Mouse (Mus musculus): Measurements from ENCODE around the gene Tmem109. TPM values are rescaled to one million over a fixed set of nuclear protein-coding genes. Genes with fewer than 3 reads are reported as not detected.

Tmem109 gene
- polyA plus RNA-seq, 1 experiment from 2014 or later = 46.2 TPM

DNA sequence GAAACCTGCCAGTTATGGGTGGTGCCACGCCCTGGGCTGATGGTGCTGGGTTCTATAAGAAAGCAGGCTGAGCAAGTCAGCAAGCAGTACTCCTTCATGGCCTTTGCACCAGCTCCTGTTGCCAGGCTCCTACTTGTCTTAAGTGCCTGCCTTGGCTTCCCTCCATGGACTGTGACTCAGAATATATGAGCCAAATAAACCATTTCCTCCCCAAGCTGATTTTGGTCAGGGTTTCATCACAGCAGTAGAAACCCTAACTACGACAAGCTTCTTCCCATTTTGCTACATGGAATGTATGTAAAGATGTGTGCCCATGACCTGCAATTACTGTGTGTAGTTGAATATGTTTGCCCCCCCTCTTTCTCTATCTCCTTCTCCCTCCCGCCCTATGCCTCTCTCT is 48.2 kb downstream of the Tmem109 start:
- WGBS = 78% methylated on average over 3 of the region's 3 CpGs
- Histone ChIP-seq H3K9me3 (no peaks in the 10 kb centered on the region), H3K27ac (replicated peaks) (no peak overlapping the region), H3K4me1 (replicated peaks) (no peaks in the 10 kb centered on the region), H3K9ac (no peak overlapping the region), H3K36me3 (no peaks in the 10 kb centered on the region), H3K4me2 (no peak overlapping the region), H3K27me3 (no peaks in the 10 kb centered on the region), H3K4me3 (no peak overlapping the region)
- no peak for ATAC-seq (ENCODE audit: low FRiP score, low read depth)

DNA sequence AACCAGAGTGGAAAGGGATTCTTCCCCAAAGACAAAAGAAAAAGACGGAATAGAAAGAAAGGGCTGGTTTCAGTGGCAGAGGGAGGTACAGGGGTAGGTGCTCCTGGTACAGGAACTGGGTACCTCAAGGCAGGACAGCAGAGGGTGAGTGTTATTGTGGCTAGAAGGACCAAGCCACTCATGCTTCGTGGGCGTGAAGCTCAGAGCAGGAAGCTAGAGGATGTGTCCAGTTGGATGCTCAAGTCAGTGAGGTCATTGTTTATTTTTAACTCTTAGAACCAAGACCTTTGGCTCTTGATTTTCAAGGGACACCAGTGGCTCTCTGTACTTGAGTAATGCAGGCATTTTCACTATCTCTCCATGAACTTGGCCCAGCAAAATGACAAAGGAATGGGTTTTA is 49.8 kb downstream of the Tmem109 start:
- ATAC-seq (ENCODE audit: low FRiP score, low read depth) = no peak
- no peak overlapping the region for H3K4me2 ChIP-seq
- H3K27me3 ChIP-seq = no peaks in the 10 kb centered on the region
- no peaks in the 10 kb centered on the region for H3K36me3 ChIP-seq
- H3K9me3 ChIP-seq = no peaks in the 10 kb centered on the region
- WGBS = 79% methylated on average over 3 of the region's 3 CpGs
- no peak overlapping the region for H3K4me3 ChIP-seq
- no peaks in the 10 kb centered on the region for H3K4me1 ChIP-seq (replicated peaks)
- no peak overlapping the region for H3K9ac ChIP-seq
- no peak overlapping the region for H3K27ac ChIP-seq (replicated peaks)

DNA sequence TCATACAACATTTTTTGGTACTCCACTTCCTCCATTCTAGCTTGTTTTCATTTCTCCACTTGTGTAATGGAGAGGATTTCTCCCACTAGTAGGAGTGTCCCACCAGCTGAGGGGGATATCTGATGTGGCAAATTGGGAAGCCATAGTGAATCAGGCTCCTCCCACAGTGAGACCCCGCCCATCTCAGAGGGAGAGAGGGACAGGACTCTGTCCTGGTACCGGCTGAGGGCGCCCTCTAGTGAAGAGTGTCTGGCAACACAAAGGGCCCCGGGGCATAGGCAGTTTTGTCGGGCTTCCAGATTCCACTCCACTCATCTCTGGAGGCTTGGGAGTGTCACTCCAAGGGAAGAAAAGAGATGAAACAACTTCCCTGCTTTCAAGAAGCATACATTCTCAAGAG is 50.4 kb downstream of the Tmem109 start:
- H3K27me3 ChIP-seq = no peaks in the 10 kb centered on the region
- no peak for ATAC-seq (ENCODE audit: low FRiP score, low read depth)
- H3K9me3 ChIP-seq = no peaks in the 10 kb centered on the region
- 12% methylated on average over 5 of the region's 5 CpGs for WGBS
- no peaks in the 10 kb centered on the region for H3K36me3 ChIP-seq
- no peak overlapping the region for H3K4me3 ChIP-seq
- no peak overlapping the region for H3K27ac ChIP-seq (replicated peaks)
- no peak overlapping the region for H3K9ac ChIP-seq
- no peak overlapping the region for H3K4me2 ChIP-seq
- H3K4me1 ChIP-seq (replicated peaks) = no peaks in the 10 kb centered on the region

DNA sequence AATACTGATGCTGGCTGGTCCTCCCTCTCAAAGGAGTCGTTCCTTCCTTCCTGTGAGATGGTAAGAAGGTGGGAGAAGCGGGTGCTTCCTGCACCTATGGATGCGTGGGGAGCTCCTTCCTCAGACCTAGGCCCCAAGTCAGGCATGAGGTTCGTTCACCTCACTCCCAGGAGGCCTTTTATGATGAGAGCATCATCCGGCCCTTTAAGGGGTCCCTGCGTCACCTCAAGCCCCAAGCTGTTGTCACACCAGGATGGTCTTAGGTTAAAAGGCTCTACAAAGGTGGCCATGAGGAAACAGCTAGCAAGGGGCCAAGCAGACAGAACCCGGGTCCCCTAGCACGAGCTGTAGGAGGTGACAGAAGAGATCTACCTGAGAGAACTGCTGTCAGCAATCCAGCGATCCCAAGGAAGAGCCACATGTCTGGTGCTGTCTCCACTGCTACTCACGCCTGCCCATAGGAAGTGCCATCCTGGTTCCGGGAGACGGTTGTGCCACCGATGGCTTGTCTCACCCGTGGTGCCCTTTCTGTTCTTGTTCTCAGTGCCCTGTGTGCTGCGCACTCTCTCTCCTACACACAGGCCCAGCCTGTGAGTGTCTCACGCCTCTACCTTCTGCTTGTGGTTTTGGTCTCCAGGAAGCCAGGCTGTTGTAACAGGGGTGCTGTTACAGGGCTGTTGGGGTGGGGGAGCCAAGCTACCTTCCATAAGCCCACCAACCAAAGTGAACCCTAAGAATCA is 52.2 kb downstream of the Tmem109 start, which contains the start of gene Cd6:
TSS of gene Cd6 (minus strand) at position 623 of the 740 bp plus-strand sequence.
- 89% methylated on average over 16 of the region's 16 CpGs for WGBS

DNA sequence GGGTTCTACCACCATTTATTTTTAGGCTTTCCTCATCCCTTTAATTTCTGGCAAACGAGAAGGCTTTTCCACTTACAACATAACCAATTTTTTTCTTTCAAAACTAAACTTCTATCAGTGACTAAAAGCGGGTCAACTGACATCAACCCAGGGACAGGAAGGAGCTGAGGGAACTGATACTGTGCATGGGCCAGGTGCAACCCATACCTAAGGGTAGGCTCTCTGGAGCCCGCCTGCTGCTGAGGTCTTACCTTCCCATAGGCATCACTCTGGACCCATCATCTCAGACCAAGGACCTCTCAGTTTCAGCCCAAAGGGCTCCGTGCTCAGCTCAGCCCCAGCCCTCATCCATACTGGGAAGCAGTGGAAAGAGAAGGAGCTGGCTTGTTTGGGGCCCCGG is 53.5 kb downstream of the Tmem109 start:
- WGBS = 95% methylated on average over 5 of the region's 5 CpGs
- no peak overlapping the region for H3K4me3 ChIP-seq
- H3K4me2 ChIP-seq = no peak overlapping the region
- ATAC-seq (ENCODE audit: low FRiP score, low read depth) = no peak
- no peaks in the 10 kb centered on the region for H3K4me1 ChIP-seq (replicated peaks)
- no peaks in the 10 kb centered on the region for H3K9me3 ChIP-seq
- H3K9ac ChIP-seq = no peak overlapping the region
- H3K36me3 ChIP-seq = no peaks in the 10 kb centered on the region
- no peaks in the 10 kb centered on the region for H3K27me3 ChIP-seq
- H3K27ac ChIP-seq (replicated peaks) = no peak overlapping the region

More for the DNA sequence above, 52.2 kb downstream of the Tmem109 start, which contains the start of gene Cd6:
- Histone ChIP-seq H3K27ac (replicated peaks) (no peak within 1 kb of the TSS), H3K9ac (no peak within 1 kb of the TSS), H3K4me2 (no peak within 1 kb of the TSS), H3K4me3 (no peak within 1 kb of the TSS), H3K9me3 (no peaks in the 10 kb centered on the region), H3K4me1 (replicated peaks) (no peaks in the 10 kb centered on the region), H3K27me3 (no peaks in the 10 kb centered on the region), H3K36me3 (no peaks in the 10 kb centered on the region)
- ATAC-seq (ENCODE audit: low FRiP score, low read depth) = no peak

DNA sequence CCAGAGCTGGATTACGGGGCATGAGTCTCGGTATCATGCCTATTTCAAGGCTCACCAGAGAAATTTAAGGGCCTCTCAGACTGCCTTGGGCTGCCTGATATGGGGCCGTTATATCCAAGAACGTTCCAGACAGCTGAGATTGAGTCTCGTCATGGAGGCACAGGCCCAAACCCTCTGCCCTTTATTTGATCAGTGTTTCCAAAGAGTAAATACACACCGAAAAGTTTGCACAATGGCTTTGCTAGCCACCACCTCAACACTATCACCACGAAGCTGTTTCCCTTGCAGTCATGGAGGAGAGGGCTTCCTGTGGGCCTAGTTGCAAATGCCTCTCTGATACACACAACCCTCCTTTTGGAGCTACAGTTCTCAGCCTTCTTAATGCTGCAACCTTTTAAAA is 57.7 kb downstream of the Tmem109 start:
- Histone ChIP-seq H3K27ac (replicated peaks) (no peak overlapping the region), H3K27me3 (no peaks in the 10 kb centered on the region), H3K9me3 (no peaks in the 10 kb centered on the region), H3K36me3 (no peaks in the 10 kb centered on the region), H3K4me2 (no peak overlapping the region), H3K9ac (no peak overlapping the region), H3K4me1 (replicated peaks) (no peaks in the 10 kb centered on the region), H3K4me3 (no peak overlapping the region)
- no peak for ATAC-seq (ENCODE audit: low FRiP score, low read depth)
- WGBS = 91% methylated on average over 7 of the region's 7 CpGs

DNA sequence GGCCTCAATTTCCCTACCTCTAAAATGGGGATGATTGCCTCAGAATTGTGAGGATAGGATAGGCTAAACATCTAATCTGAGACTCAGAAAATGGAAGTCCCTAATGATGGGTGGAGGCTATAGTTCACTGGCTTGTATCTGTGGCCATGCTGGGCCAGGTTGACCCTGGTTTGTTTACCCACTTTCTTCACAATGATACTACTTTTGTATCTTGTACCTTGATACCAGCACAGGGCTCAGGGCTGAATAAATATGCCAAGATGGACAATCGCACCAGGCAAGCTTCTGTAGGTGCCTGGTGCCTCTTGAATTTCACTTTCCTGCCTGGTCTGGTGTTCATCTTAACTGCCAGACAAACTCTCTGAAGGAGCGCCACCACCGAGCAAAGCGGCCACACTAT is 59.3 kb downstream of the Tmem109 start:
- ATAC-seq (ENCODE audit: low FRiP score, low read depth) = no peak
- H3K36me3 ChIP-seq = no peaks in the 10 kb centered on the region
- no peak overlapping the region for H3K27ac ChIP-seq (replicated peaks)
- H3K27me3 ChIP-seq = no peaks in the 10 kb centered on the region
- no peaks in the 10 kb centered on the region for H3K4me1 ChIP-seq (replicated peaks)
- no peaks in the 10 kb centered on the region for H3K9me3 ChIP-seq
- 99% methylated on average over 4 of the region's 4 CpGs for WGBS
- H3K4me2 ChIP-seq = no peak overlapping the region
- no peak overlapping the region for H3K9ac ChIP-seq
- no peak overlapping the region for H3K4me3 ChIP-seq

DNA sequence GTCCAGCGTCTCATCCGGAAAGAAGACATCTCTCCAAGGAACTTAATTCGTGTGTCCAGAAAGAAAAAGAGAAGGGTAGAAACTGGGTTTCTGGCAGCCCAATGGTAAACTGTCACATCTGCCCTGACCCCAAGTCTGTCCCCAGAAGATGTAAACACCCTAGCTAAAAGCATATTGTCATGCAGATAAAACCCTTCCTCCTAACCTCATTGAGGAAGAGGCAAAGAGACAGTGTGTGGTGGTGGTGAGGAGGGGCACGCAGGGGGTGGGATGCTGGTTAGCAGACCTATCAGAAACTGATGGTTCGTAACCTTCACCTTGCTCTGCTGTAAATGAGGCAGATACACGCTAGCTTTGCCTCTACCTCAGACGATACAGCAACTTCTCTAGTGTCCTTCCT is 60.5 kb downstream of the Tmem109 start:
- Histone ChIP-seq H3K27ac (replicated peaks) (no peak overlapping the region), H3K4me1 (replicated peaks) (no peaks in the 10 kb centered on the region), H3K9ac (no peak overlapping the region), H3K27me3 (no peaks in the 10 kb centered on the region), H3K36me3 (no peaks in the 10 kb centered on the region), H3K9me3 (no peaks in the 10 kb centered on the region), H3K4me3 (no peak overlapping the region), H3K4me2 (no peak overlapping the region)
- no peak for ATAC-seq (ENCODE audit: low FRiP score, low read depth)
- WGBS = 39% methylated on average over 7 of the region's 7 CpGs

Other genes with a start within 250 kb of the Tmem109 start
- gene Vwce, start 247.8 kb downstream of the Tmem109 start, polyA plus RNA-seq (2015; fragmentation: Nextera tagmentation; extraction: Ambion mirVana) = 0.94 and 1.3 TPM in 2 replicates
- not detected in 2 replicates for gene Pga5, start 203.9 kb downstream of the Tmem109 start, polyA plus RNA-seq (2015; fragmentation: Nextera tagmentation; extraction: Ambion mirVana)
- 28.8 and 31.8 TPM in 2 replicates for gene Vps37c, start 193.3 kb downstream of the Tmem109 start, polyA plus RNA-seq (2015; fragmentation: Nextera tagmentation; extraction: Ambion mirVana)
- 0.25 and 0.28 TPM in 2 replicates for gene Cd5, start 143.0 kb downstream of the Tmem109 start, polyA plus RNA-seq (2015; fragmentation: Nextera tagmentation; extraction: Ambion mirVana)
- gene Cd6, start 51.9 kb downstream of the Tmem109 start, polyA plus RNA-seq (2015; fragmentation: Nextera tagmentation; extraction: Ambion mirVana) = 0.10 TPM in 1 of 2 replicates, not detected in the other
- gene Slc15a3, start 42.3 kb downstream of the Tmem109 start, polyA plus RNA-seq (2015; fragmentation: Nextera tagmentation; extraction: Ambion mirVana) = 0.30 and 0.47 TPM in 2 replicates
- 171 and 188 TPM in 2 replicates for gene Tmem132a, start 12.1 kb downstream of the Tmem109 start, polyA plus RNA-seq (2015; fragmentation: Nextera tagmentation; extraction: Ambion mirVana)
- gene Prpf19, start 13.2 kb upstream of the Tmem109 start, polyA plus RNA-seq (2015; fragmentation: Nextera tagmentation; extraction: Ambion mirVana) = 43.3 and 44.1 TPM in 2 replicates
- 0.21 and 0.27 TPM in 2 replicates for gene Zp1, start 38.6 kb upstream of the Tmem109 start, polyA plus RNA-seq (2015; fragmentation: Nextera tagmentation; extraction: Ambion mirVana)
- gene Ptgdr2, start 55.2 kb upstream of the Tmem109 start, polyA plus RNA-seq (2015; fragmentation: Nextera tagmentation; extraction: Ambion mirVana) = 0.08 and 0.09 TPM in 2 replicates
- 14.6 and 14.9 TPM in 2 replicates for gene Ccdc86, start 67.3 kb upstream of the Tmem109 start, polyA plus RNA-seq (2015; fragmentation: Nextera tagmentation; extraction: Ambion mirVana)
- gene Ms4a10, start 92.7 kb upstream of the Tmem109 start, polyA plus RNA-seq (2015; fragmentation: Nextera tagmentation; extraction: Ambion mirVana) = not detected in 2 replicates
- 0.17 TPM in 1 of 2 replicates, not detected in the other for gene Ms4a15, start 111.2 kb upstream of the Tmem109 start, polyA plus RNA-seq (2015; fragmentation: Nextera tagmentation; extraction: Ambion mirVana)
- not detected in 2 replicates for gene Ms4a18, start 136.0 kb upstream of the Tmem109 start, polyA plus RNA-seq (2015; fragmentation: Nextera tagmentation; extraction: Ambion mirVana)
- gene Ms4a8a, start 199.1 kb upstream of the Tmem109 start, polyA plus RNA-seq (2015; fragmentation: Nextera tagmentation; extraction: Ambion mirVana) = not detected in 2 replicates
- gene 1700017D01Rik, start 248.9 kb upstream of the Tmem109 start, polyA plus RNA-seq (2015; fragmentation: Nextera tagmentation; extraction: Ambion mirVana) = not detected in 2 replicates

Data from hindbrain, embryonic 15.5 days (tissue).